Mouse (Mus musculus): ENCODE measurements around the gene Gm16503. TPM values are rescaled to one million over a fixed set of nuclear protein-coding genes. Genes with fewer than 3 reads are reported as not detected.
A peak's percentile ranks its signal among the peaks of the same experiment; 100 is the strongest.
"Not testable (repeated sequence)": the region's sequence is repeated elsewhere in the genome, so short reads cannot be mapped to it uniquely, and the experiment has no call there.

Gene Gm16503
- 0.04 and 0.08 TPM in 2 replicates for polyA plus RNA-seq (2015; fragmentation: Nextera tagmentation; extraction: Ambion mirVana)

GRCm38 (mm10) chr4:147539918-147540317 is at the start of gene Gm16503:
Gm16503 (plus strand) TSS chr4:147540218.
- H3K36me3 ChIP-seq (ENCODE audit: control insufficient read depth, insufficient read depth); ATAC-seq (ENCODE audit: low read depth); H3K27me3 ChIP-seq (ENCODE audit: control insufficient read depth, insufficient read depth, low read depth, low read length); H3K4me1 ChIP-seq (ENCODE audit: control insufficient read depth, low read depth, low read length); H3K27ac ChIP-seq (ENCODE audit: low read length); H3K4me2 ChIP-seq (ENCODE audit: low read depth, low read length); H3K4me3 ChIP-seq (ENCODE audit: low read depth, low read length); H3K9me3 ChIP-seq (replicated peaks; ENCODE audit: control insufficient read depth, low read length); H3K9ac ChIP-seq (ENCODE audit: low read depth, low read length): not testable (repeated sequence)
- WGBS (ENCODE audit: insufficient replicate concordance), result 54% methylated on average over 3 of the region's 3 CpGs

- ATAC-seq (ENCODE audit: low read depth), result not testable (repeated sequence)
- WGBS (ENCODE audit: insufficient replicate concordance), result 52% methylated on average over 7 of the region's 7 CpGs
These were observed 47.9 kb upstream of the Gm16503 start, which contains the start of gene Zfp982 for GRCm38 (mm10) chr4:147492117-147492516. Zfp982 (plus strand) TSS chr4:147492417.

GRCm38 (mm10) chr4:147498772-147499613 is 41.0 kb upstream of the Gm16503 start:
- not testable (repeated sequence) for H3K4me1 ChIP-seq (ENCODE audit: control insufficient read depth, low read depth, low read length); ATAC-seq (ENCODE audit: low read depth); H3K27me3 ChIP-seq (ENCODE audit: control insufficient read depth, insufficient read depth, low read depth, low read length); H3K4me3 ChIP-seq (ENCODE audit: low read depth, low read length); H3K4me2 ChIP-seq (ENCODE audit: low read depth, low read length); H3K27ac ChIP-seq (ENCODE audit: low read length); H3K9ac ChIP-seq (ENCODE audit: low read depth, low read length); H3K9me3 ChIP-seq (replicated peaks; ENCODE audit: control insufficient read depth, low read length); H3K36me3 ChIP-seq (ENCODE audit: control insufficient read depth, insufficient read depth)
- WGBS (ENCODE audit: insufficient replicate concordance), result 66% methylated on average over 5 of the region's 5 CpGs

More at GRCm38 (mm10) chr4:147492117-147492516, 47.9 kb upstream of the Gm16503 start, which contains the start of gene Zfp982:
- H3K9ac ChIP-seq (ENCODE audit: low read depth, low read length); H3K4me1 ChIP-seq (ENCODE audit: control insufficient read depth, low read depth, low read length); H3K27ac ChIP-seq (ENCODE audit: low read length); H3K27me3 ChIP-seq (ENCODE audit: control insufficient read depth, insufficient read depth, low read depth, low read length); H3K36me3 ChIP-seq (ENCODE audit: control insufficient read depth, insufficient read depth); H3K9me3 ChIP-seq (replicated peaks; ENCODE audit: control insufficient read depth, low read length); H3K4me3 ChIP-seq (ENCODE audit: low read depth, low read length); H3K4me2 ChIP-seq (ENCODE audit: low read depth, low read length): not testable (repeated sequence)

GRCm38 (mm10) chr4:147509174-147509573 is 30.8 kb upstream of the Gm16503 start:
- Histone ChIP-seq H3K36me3 (ENCODE audit: control insufficient read depth, insufficient read depth) (no peaks in the 10 kb centered on the region), H3K27me3 (ENCODE audit: control insufficient read depth, insufficient read depth, low read depth, low read length) (no peaks in the 10 kb centered on the region), H3K4me3 (ENCODE audit: low read depth, low read length) (no peak overlapping the region), H3K9me3 (replicated peaks; ENCODE audit: control insufficient read depth, low read length) (no peaks in the 10 kb centered on the region; the same call in 1 of the 2 replicates), H3K27ac (ENCODE audit: low read length) (no peak overlapping the region), H3K4me1 (ENCODE audit: control insufficient read depth, low read depth, low read length) (no peaks in the 10 kb centered on the region), H3K4me2 (ENCODE audit: low read depth, low read length) (no peak overlapping the region), H3K9ac (ENCODE audit: low read depth, low read length) (no peak overlapping the region)
- ATAC-seq (ENCODE audit: low read depth), result no peak
- 56% methylated on average over 2 of the region's 2 CpGs for WGBS (ENCODE audit: insufficient replicate concordance)

- H3K9me3 ChIP-seq (replicated peaks; ENCODE audit: control insufficient read depth, low read length), result peaks cover 11% of the 10 kb centered on the region
- H3K27me3 ChIP-seq (ENCODE audit: control insufficient read depth, insufficient read depth, low read depth, low read length), result no peaks in the 10 kb centered on the region
- no peak for ATAC-seq (ENCODE audit: low read depth)
- no peaks in the 10 kb centered on the region for H3K4me1 ChIP-seq (ENCODE audit: control insufficient read depth, low read depth, low read length)
- H3K27ac ChIP-seq (ENCODE audit: low read length), result no peak overlapping the region
- WGBS (ENCODE audit: insufficient replicate concordance), result 47% methylated on average over 2 of the region's 2 CpGs
- H3K36me3 ChIP-seq (ENCODE audit: control insufficient read depth, insufficient read depth), result no peaks in the 10 kb centered on the region
- H3K9ac ChIP-seq (ENCODE audit: low read depth, low read length), result no peak overlapping the region
- H3K4me2 ChIP-seq (ENCODE audit: low read depth, low read length), result no peak overlapping the region
- H3K4me3 ChIP-seq (ENCODE audit: low read depth, low read length), result no peak overlapping the region
These were observed 21.0 kb upstream of the Gm16503 start for GRCm38 (mm10) chr4:147518981-147519380.

- Histone ChIP-seq H3K4me3 (ENCODE audit: low read depth, low read length) (no peak overlapping the region), H3K9ac (ENCODE audit: low read depth, low read length) (no peak overlapping the region), H3K4me2 (ENCODE audit: low read depth, low read length) (no peak overlapping the region), H3K4me1 (ENCODE audit: control insufficient read depth, low read depth, low read length) (no peaks in the 10 kb centered on the region), H3K27me3 (ENCODE audit: control insufficient read depth, insufficient read depth, low read depth, low read length) (no peaks in the 10 kb centered on the region), H3K36me3 (ENCODE audit: control insufficient read depth, insufficient read depth) (no peaks in the 10 kb centered on the region), H3K27ac (ENCODE audit: low read length) (no peak overlapping the region), H3K9me3 (replicated peaks; ENCODE audit: control insufficient read depth, low read length) (peaks cover 12% of the 10 kb centered on the region)
- ATAC-seq (ENCODE audit: low read depth), result 0 out of 2 replicates have a peak, but pooled peaks have one; percentile 8
These were observed 19.9 kb upstream of the Gm16503 start for GRCm38 (mm10) chr4:147520100-147520499.

GRCm38 (mm10) chr4:147525125-147525524 is 14.9 kb upstream of the Gm16503 start:
- WGBS (ENCODE audit: insufficient replicate concordance), result 52% methylated on average over 1 of the region's 1 CpGs
- Histone ChIP-seq H3K27me3 (ENCODE audit: control insufficient read depth, insufficient read depth, low read depth, low read length) (no peaks in the 10 kb centered on the region), H3K4me3 (ENCODE audit: low read depth, low read length) (no peak overlapping the region), H3K4me2 (ENCODE audit: low read depth, low read length) (no peak overlapping the region), H3K4me1 (ENCODE audit: control insufficient read depth, low read depth, low read length) (no peaks in the 10 kb centered on the region), H3K36me3 (ENCODE audit: control insufficient read depth, insufficient read depth) (no peaks in the 10 kb centered on the region), H3K9ac (ENCODE audit: low read depth, low read length) (no peak overlapping the region), H3K27ac (ENCODE audit: low read length) (no peak overlapping the region), H3K9me3 (replicated peaks; ENCODE audit: control insufficient read depth, low read length) (peaks cover 19% of the 10 kb centered on the region)
- ATAC-seq (ENCODE audit: low read depth), result no peak

- no peaks in the 10 kb centered on the region for H3K36me3 ChIP-seq (ENCODE audit: control insufficient read depth, insufficient read depth)
- ATAC-seq (ENCODE audit: low read depth), result no peak
- H3K9ac ChIP-seq (ENCODE audit: low read depth, low read length), result no peak overlapping the region
- no peak overlapping the region for H3K4me3 ChIP-seq (ENCODE audit: low read depth, low read length)
- no peak overlapping the region for H3K27ac ChIP-seq (ENCODE audit: low read length)
- no peak overlapping the region for H3K4me2 ChIP-seq (ENCODE audit: low read depth, low read length)
- no peaks in the 10 kb centered on the region for H3K27me3 ChIP-seq (ENCODE audit: control insufficient read depth, insufficient read depth, low read depth, low read length)
- H3K4me1 ChIP-seq (ENCODE audit: control insufficient read depth, low read depth, low read length), result no peaks in the 10 kb centered on the region
- WGBS (ENCODE audit: insufficient replicate concordance), result 57% methylated on average over 1 of the region's 1 CpGs
- H3K9me3 ChIP-seq (replicated peaks; ENCODE audit: control insufficient read depth, low read length), result peaks cover 12% of the 10 kb centered on the region
These were observed 9.7 kb upstream of the Gm16503 start for GRCm38 (mm10) chr4:147530366-147530765.

- not testable (repeated sequence) for H3K27me3 ChIP-seq (ENCODE audit: control insufficient read depth, insufficient read depth, low read depth, low read length); H3K4me2 ChIP-seq (ENCODE audit: low read depth, low read length); H3K9ac ChIP-seq (ENCODE audit: low read depth, low read length); H3K27ac ChIP-seq (ENCODE audit: low read length); H3K4me3 ChIP-seq (ENCODE audit: low read depth, low read length); H3K36me3 ChIP-seq (ENCODE audit: control insufficient read depth, insufficient read depth); H3K9me3 ChIP-seq (replicated peaks; ENCODE audit: control insufficient read depth, low read length); H3K4me1 ChIP-seq (ENCODE audit: control insufficient read depth, low read depth, low read length); ATAC-seq (ENCODE audit: low read depth)
These were observed 4.1 kb upstream of the Gm16503 start for GRCm38 (mm10) chr4:147535916-147536315.
